Mouse (Mus musculus) limb, embryonic 13.5 days (tissue): ENCODE data around the gene Scgb1b15. TPM values are rescaled to one million over a fixed set of nuclear protein-coding genes. Genes with fewer than 3 reads are reported as not detected.
"Not testable (repeated sequence)": the region's sequence is repeated elsewhere in the genome, so short reads cannot be mapped to it uniquely, and the experiment has no call there.

Source experiments
- ATAC-seq: fragments of 200-750 bp; cut with Nextera tagmentation; 2 replicates; pipeline ENCODE4 v1.8.0; 2017; ENCODE audit warnings: low read depth, moderate number of reproducible peaks, moderate TSS enrichment; ENCODE audit not compliant: low FRiP score
- H3K27ac ChIP-seq: fragments of 300-500 bp; sonication (generic); 2 replicates; pipeline ENCODE4 v1.5.1; 2015; ENCODE audit warnings: inconsistent platforms, mild to moderate bottlenecking, moderate library complexity
- H3K27me3 ChIP-seq: fragments of 300-500 bp; sonication (generic); 2 replicates; pipeline ENCODE4 v1.6.1; 2015; ENCODE audit warnings: mild to moderate bottlenecking, inconsistent platforms
- H3K36me3 ChIP-seq: fragments of 300-500 bp; sonication (generic); 2 replicates; pipeline ENCODE4 v1.6.1; 2015; ENCODE audit warnings: inconsistent platforms, mild to moderate bottlenecking, moderate library complexity
- H3K4me1 ChIP-seq: fragments of 300-500 bp; sonication (generic); 2 replicates; pipeline ENCODE4 v1.6.1; 2015; ENCODE audit warnings: inconsistent platforms
- H3K4me2 ChIP-seq: fragments of 300-500 bp; sonication (generic); replicated peaks from 2 replicates; pipeline ENCODE4 v1.6.1; 2015; ENCODE audit warnings: inconsistent platforms, mild to moderate bottlenecking, moderate library complexity
- H3K4me3 ChIP-seq: fragments of 300-500 bp; sonication (generic); 2 replicates; pipeline ENCODE4 v1.5.1; 2015; ENCODE audit warnings: moderate library complexity, mild to moderate bottlenecking, inconsistent platforms
- H3K9ac ChIP-seq: fragments of 300-500 bp; sonication (generic); 2 replicates; pipeline ENCODE4 v1.6.1; 2015; ENCODE audit warnings: mild to moderate bottlenecking, inconsistent platforms
- H3K9me3 ChIP-seq: fragments of 300-500 bp; sonication (generic); 2 replicates; pipeline ENCODE4 v1.6.1; 2016; ENCODE audit warnings: inconsistent platforms
- polyA plus RNA-seq: library from polyadenylated mRNA; unstranded; fragments of >200 nt; fragmentation: Nextera tagmentation; extraction: Ambion mirVana; gene quantifications from 2 replicates; pipeline ENCODE4 v1.2.1, GENCODE M21; 2015

Scgb1b15 gene
- polyA plus RNA-seq, result not detected in 2 replicates

DNA sequence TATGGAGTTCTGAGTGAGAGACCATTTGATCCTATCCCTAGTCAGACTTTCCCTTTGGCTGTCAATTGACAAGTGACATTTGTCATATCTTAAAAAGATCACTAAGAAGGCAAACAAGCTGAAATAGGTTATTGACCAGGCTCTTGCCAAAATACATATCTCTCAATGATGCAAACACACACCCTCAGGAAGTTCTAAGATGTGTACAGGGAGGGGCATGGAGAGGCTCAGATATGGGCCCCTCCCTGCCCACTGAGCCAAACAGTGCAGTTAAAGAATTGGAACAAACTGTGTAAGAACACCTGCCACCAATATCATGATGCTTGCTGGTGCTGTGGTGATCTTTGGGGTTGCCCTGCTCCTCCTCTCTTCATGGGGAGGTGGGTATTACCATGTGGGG, at the start of gene Scgb1b15:
TSS of gene Scgb1b15 (plus strand) at position 301 of the 400 bp plus-strand sequence.
- not testable (repeated sequence) for H3K4me2 ChIP-seq, ATAC-seq, H3K9me3 ChIP-seq, H3K4me3 ChIP-seq, H3K9ac ChIP-seq, H3K36me3 ChIP-seq, H3K4me1 ChIP-seq, H3K27ac ChIP-seq, H3K27me3 ChIP-seq

DNA sequence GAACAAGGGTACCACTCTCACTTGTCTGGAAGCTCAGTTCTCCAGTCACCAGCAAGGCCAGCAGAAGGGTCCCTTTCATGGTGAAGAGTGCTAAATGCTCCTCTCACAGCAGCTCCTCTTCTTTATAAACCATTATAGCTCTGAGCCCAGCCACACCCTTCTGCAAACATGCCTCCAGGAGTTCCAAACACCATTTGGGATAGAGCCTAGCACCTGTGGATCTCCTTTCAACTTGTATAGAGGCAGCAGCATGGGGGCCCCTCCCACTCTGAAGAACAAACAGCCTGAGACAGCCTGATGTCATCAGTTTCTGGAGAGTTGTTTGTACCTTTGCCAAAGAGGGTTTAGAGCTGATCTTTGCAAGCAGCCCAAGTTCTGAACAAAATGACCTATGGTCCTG, 6.8 kb upstream of the Scgb1b15 start, which contains the start of gene Scgb2b15:
TSS of gene Scgb2b15 (minus strand) at position 101 of the 400 bp plus-strand sequence.
- H3K9ac ChIP-seq, H3K27me3 ChIP-seq, ATAC-seq, H3K9me3 ChIP-seq, H3K4me2 ChIP-seq, H3K36me3 ChIP-seq, H3K4me3 ChIP-seq, H3K27ac ChIP-seq, H3K4me1 ChIP-seq: not testable (repeated sequence)

Other genes with a start within 250 kb of the Scgb1b15 start
- gene Scgb2b15, start 6.9 kb upstream of the Scgb1b15 start, polyA plus RNA-seq, result not detected in 2 replicates
- not detected in 2 replicates for gene Scgb2b17, start 220.0 kb downstream of the Scgb1b15 start, polyA plus RNA-seq
- gene Scgb1b17, start 226.9 kb downstream of the Scgb1b15 start, polyA plus RNA-seq, result not detected in 2 replicates